In the genomic region with DNA sequence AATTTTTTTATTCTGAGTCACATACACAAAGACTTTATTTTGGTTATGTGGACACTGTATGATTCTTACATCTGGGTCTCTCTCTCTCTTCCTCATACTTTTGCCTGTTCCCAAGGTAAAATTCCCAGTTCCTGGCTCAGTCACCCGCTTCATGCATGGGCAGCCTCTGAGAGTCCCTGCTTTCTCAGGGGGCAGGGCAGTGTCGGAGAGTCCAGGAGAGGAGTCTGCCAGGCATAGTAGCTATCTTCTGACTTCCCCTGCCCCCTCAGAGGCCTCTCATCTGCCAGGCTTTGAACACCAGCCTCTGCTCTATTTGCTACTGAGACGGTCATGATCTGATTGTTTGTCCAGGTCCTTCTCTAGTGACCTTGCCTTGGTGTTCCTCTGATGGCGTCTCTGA, we compare ENCODE assay signal across 20 mouse cellular contexts.
DNase-seq lines count a peak whose midpoint lies in the region; ATAC-seq and TF ChIP-seq lines count a peak whose summit lies in the region.
"Had no signal": no experiment of that assay in that cellular context is flagged by ENCODE, and none has a peak within 500 bp of the region (broad histone marks: within the 10 kb centered on the region; RNA-seq: fewer than 3 reads in every experiment).

No protein-coding gene starts in this region.

- intact Hi-C loops in heart, adult 2 months (cut with DNase I) = no loop called here

- H3K36me3 ChIP-seq in heart, adult 2 months (ENCODE audit: control insufficient read depth, insufficient read depth, low read length) = no peaks in the 10 kb centered on the region
- no peaks in the 10 kb centered on the region for H3K36me3 ChIP-seq in kidney, embryonic 14.5 days (ENCODE audit: control insufficient read depth, insufficient read depth, low read length)
- H3K36me3 ChIP-seq in kidney, embryonic 16.5 days (ENCODE audit: insufficient read depth, low read length) = no peaks in the 10 kb centered on the region
- H3K36me3 ChIP-seq: embryonic facial prominence, embryonic 10.5 days; embryonic facial prominence, embryonic 12.5 days; forebrain, embryonic 15.5 days had no signal

- peak; percentile 79 for ATAC-seq in kidney, embryonic 14.5 days (ENCODE audit: low FRiP score, low TSS enrichment)
- peak; percentile 80 for ATAC-seq in kidney, embryonic 16.5 days (ENCODE audit: low FRiP score, low TSS enrichment)
- ATAC-seq: activated CD4-positive, CD25-positive, alpha-beta regulatory T cell, adult 4 months; forebrain, embryonic 13.5 days; forebrain, embryonic 15.5 days had no signal

- no peak overlapping the region for H3K4me3 ChIP-seq in heart, adult 2 months
- no peak overlapping the region for H3K4me3 ChIP-seq in kidney, embryonic 14.5 days (ENCODE audit: low read length)
- no peak overlapping the region for H3K4me3 ChIP-seq in kidney, embryonic 16.5 days (ENCODE audit: low read length)
- H3K4me3 ChIP-seq: embryonic facial prominence, embryonic 10.5 days; embryonic facial prominence, embryonic 12.5 days; forebrain, embryonic 13.5 days; forebrain, embryonic 15.5 days had no signal

- TF ChIP-seq POLR2A in heart, adult 2 months (IDR thresholded peaks at IDR 0.05; ENCODE audit: insufficient read depth, low read depth, low read length) = no peak

- no peaks in the 10 kb centered on the region for H3K9me3 ChIP-seq in kidney, embryonic 14.5 days (ENCODE audit: control insufficient read depth, low read length)
- H3K9me3 ChIP-seq in kidney, embryonic 16.5 days (ENCODE audit: low read length) = no peaks in the 10 kb centered on the region
- H3K9me3 ChIP-seq: embryonic facial prominence, embryonic 10.5 days; embryonic facial prominence, embryonic 12.5 days; forebrain, embryonic 13.5 days; forebrain, embryonic 15.5 days had no signal

- no peak for TF ChIP-seq CTCF in heart, adult 2 months (IDR thresholded peaks at IDR 0.05)

- no peaks in the 10 kb centered on the region for H3K4me1 ChIP-seq in heart, adult 2 months (ENCODE audit: control insufficient read depth, insufficient read depth, low read length)
- H3K4me1 ChIP-seq in kidney, embryonic 14.5 days (ENCODE audit: control insufficient read depth, insufficient read depth, low read length) = peaks cover 11% of the 10 kb centered on the region; the same call in 1 of the 2 replicates
- H3K4me1 ChIP-seq in kidney, embryonic 16.5 days (ENCODE audit: insufficient read depth, low read length) = peaks cover 19% of the 10 kb centered on the region
- H3K4me1 ChIP-seq: embryonic facial prominence, embryonic 10.5 days; embryonic facial prominence, embryonic 12.5 days; forebrain, embryonic 13.5 days; forebrain, embryonic 15.5 days had no signal

- H3K9ac ChIP-seq in heart, adult 2 months (ENCODE audit: low read depth, low read length) = no peak overlapping the region
- H3K9ac ChIP-seq in kidney, embryonic 14.5 days (ENCODE audit: low read depth, low read length) = no peak overlapping the region
- H3K9ac ChIP-seq in kidney, embryonic 16.5 days (replicated peaks; ENCODE audit: low read length) = no peak overlapping the region
- H3K9ac ChIP-seq: embryonic facial prominence, embryonic 12.5 days; forebrain, embryonic 13.5 days; forebrain, embryonic 15.5 days had no signal

- H3K4me2 ChIP-seq in kidney, embryonic 14.5 days (replicated peaks; ENCODE audit: low read depth, low read length) = no peak overlapping the region
- no peak overlapping the region for H3K4me2 ChIP-seq in kidney, embryonic 16.5 days (replicated peaks; ENCODE audit: low read depth, low read length)
- H3K4me2 ChIP-seq: embryonic facial prominence, embryonic 12.5 days; forebrain, embryonic 13.5 days; forebrain, embryonic 15.5 days had no signal

- H3K27me3 ChIP-seq in heart, adult 2 months (ENCODE audit: control insufficient read depth, insufficient read depth, low read length) = no peaks in the 10 kb centered on the region
- no peaks in the 10 kb centered on the region for H3K27me3 ChIP-seq in kidney, embryonic 14.5 days (ENCODE audit: control insufficient read depth, insufficient read depth, low read length)
- H3K27me3 ChIP-seq in kidney, embryonic 16.5 days (ENCODE audit: insufficient read depth, low read length) = no peaks in the 10 kb centered on the region
- H3K27me3 ChIP-seq: embryonic facial prominence, embryonic 12.5 days; forebrain, embryonic 13.5 days; forebrain, embryonic 15.5 days had no signal

- TF ChIP-seq EP300 in heart, adult 2 months (IDR thresholded peaks at IDR 0.05; ENCODE audit: insufficient read depth, low read depth, low read length) = no peak

- DNase-seq in heart, adult 11 months = peak; percentile 13
- no peak for DNase-seq in heart, adult 2 months
- DNase-seq in kidney, adult 9 months = no peak
- DNase-seq in kidney, postnatal 10 days = no peak
- DNase-seq in left cerebral cortex, adult 18-20 months (ENCODE audit: low spot score in 2 of 2) = no peak
- DNase-seq: adrenal gland, adult 8-10 months; adrenal gland, postnatal 14 days; adrenal gland, postnatal 36 days; cerebellum, adult 11-12 months; cerebellum, adult 2 months; cerebellum, adult 9-10 months; cerebellum, postnatal 10 days; cerebellum, postnatal 25 days had no signal

- no peaks in the 10 kb centered on the region for H3K79me2 ChIP-seq in heart, adult 2 months (replicated peaks; ENCODE audit: control insufficient read depth, insufficient read depth, low read length)

- no peak overlapping the region for H3K27ac ChIP-seq in heart, adult 2 months
- H3K27ac ChIP-seq in kidney, embryonic 14.5 days (ENCODE audit: low read depth, low read length) = no peak overlapping the region
- no peak overlapping the region for H3K27ac ChIP-seq in kidney, embryonic 16.5 days (ENCODE audit: low read length)
- H3K27ac ChIP-seq: embryonic facial prominence, embryonic 10.5 days; embryonic facial prominence, embryonic 12.5 days; forebrain, embryonic 13.5 days; forebrain, embryonic 15.5 days had no signal

- 54% methylated on average over 4 of the region's 4 CpGs for WGBS in heart, adult 2 months
- WGBS in kidney, embryonic 14.5 days = 43% methylated on average over 4 of the region's 4 CpGs
- 37% methylated on average over 4 of the region's 4 CpGs for WGBS in kidney, embryonic 16.5 days
